In the genomic region with DNA sequence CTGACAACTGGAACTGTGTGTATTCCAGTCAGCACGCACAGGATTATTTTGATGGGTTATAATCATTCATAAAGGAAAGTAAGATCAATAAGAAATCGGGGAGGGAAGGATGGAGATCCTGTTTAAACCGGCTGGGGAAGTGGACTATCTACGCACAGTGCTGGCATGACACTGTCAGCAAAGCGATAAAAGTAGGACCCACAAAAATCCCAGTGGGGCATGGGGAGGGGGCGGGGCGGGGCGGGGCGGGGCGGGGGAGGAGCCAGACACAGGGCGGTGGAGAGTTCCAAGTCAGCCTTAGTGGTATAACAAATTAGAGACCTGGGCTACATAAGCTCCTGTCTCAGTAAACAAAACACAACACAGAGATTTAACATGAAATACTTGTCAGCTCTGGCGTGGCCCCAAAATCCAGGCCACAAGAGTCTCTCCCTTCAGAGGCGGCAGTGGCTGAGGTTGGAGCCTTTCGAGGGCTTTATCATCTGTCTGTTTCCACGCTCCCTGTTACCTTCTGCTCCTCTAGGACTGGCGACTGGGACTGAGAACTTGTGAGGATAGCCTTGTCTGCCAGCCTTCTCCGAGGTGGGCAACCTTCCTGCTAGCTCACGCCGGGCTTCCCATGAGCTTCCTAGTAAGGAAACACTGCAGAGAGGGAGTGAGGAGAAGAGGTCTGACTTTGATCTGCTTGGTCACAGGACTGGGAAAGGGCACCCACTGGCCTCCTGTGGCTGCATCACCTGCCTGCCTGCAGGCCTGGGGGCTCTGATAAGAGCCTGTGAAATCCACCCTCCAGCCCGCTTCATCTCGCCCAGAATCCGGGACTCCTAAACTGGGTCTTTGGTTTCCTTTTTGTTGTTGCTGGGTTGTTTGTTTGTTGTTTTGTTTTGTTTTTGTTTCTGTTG, we compare ENCODE assay signal across 15 mouse cellular contexts.
DNase-seq lines count a peak whose midpoint lies in the region; ATAC-seq and TF ChIP-seq lines count a peak whose summit lies in the region.
"Had no signal": no experiment of that assay in that cellular context is flagged by ENCODE, and none has a peak within 500 bp of the region (broad histone marks: within the 10 kb centered on the region; RNA-seq: fewer than 3 reads in every experiment).

No protein-coding gene starts in this region.

- TF ChIP-seq CTCF in gastrocnemius, adult 2 months (IDR thresholded peaks at IDR 0.05): no peak
- no peak for TF ChIP-seq CTCF in kidney, postnatal 0 days (IDR thresholded peaks at IDR 0.05; ENCODE audit: low read depth)
- TF ChIP-seq CTCF in heart, postnatal 0 days (IDR thresholded peaks at IDR 0.05; ENCODE audit: low read depth): no peak

- H3K36me3 ChIP-seq in kidney, postnatal 0 days (ENCODE audit: insufficient read depth, low read length): no peaks in the 10 kb centered on the region
- H3K36me3 ChIP-seq in kidney, embryonic 15.5 days: no peaks in the 10 kb centered on the region
- no peaks in the 10 kb centered on the region for H3K36me3 ChIP-seq in heart, postnatal 0 days (replicated peaks; ENCODE audit: control insufficient read depth, insufficient read depth, low read length)
- no peaks in the 10 kb centered on the region for H3K36me3 ChIP-seq in liver, embryonic 16.5 days (ENCODE audit: control insufficient read depth, insufficient read depth)
- H3K36me3 ChIP-seq: forebrain, embryonic 12.5 days; hindbrain, embryonic 15.5 days; neural tube, embryonic 13.5 days had no signal

- H3K4me1 ChIP-seq in kidney, postnatal 0 days (replicated peaks; ENCODE audit: insufficient read depth, low read length): peaks cover 18% of the 10 kb centered on the region; the same call in 1 of the 2 replicates
- H3K4me1 ChIP-seq in kidney, embryonic 15.5 days: peaks cover 46% of the 10 kb centered on the region
- peaks cover 13% of the 10 kb centered on the region for H3K4me1 ChIP-seq in heart, postnatal 0 days (ENCODE audit: control insufficient read depth, insufficient read depth)
- peaks cover 40% of the 10 kb centered on the region for H3K4me1 ChIP-seq in liver, embryonic 16.5 days (ENCODE audit: control insufficient read depth, low read depth, low read length)
- H3K4me1 ChIP-seq: hindbrain, embryonic 15.5 days had no signal

- intact Hi-C loops in gastrocnemius, adult 2 months (cut with DNase I): no loop called here

- no peak overlapping the region for H3K4me2 ChIP-seq in kidney, postnatal 0 days (ENCODE audit: low read length)
- no peak overlapping the region for H3K4me2 ChIP-seq in kidney, embryonic 15.5 days
- H3K4me2 ChIP-seq in heart, postnatal 0 days (ENCODE audit: low read depth, low read length): no peak overlapping the region
- no peak overlapping the region for H3K4me2 ChIP-seq in liver, embryonic 16.5 days (ENCODE audit: low read depth, low read length)
- H3K4me2 ChIP-seq: forebrain, embryonic 12.5 days; hindbrain, embryonic 15.5 days; neural tube, embryonic 13.5 days had no signal

- H3K27me3 ChIP-seq in kidney, postnatal 0 days (ENCODE audit: insufficient read depth, low read length): no peaks in the 10 kb centered on the region
- H3K27me3 ChIP-seq in kidney, embryonic 15.5 days: no peaks in the 10 kb centered on the region
- no peaks in the 10 kb centered on the region for H3K27me3 ChIP-seq in heart, postnatal 0 days (ENCODE audit: control insufficient read depth, insufficient read depth, low read length)
- no peaks in the 10 kb centered on the region for H3K27me3 ChIP-seq in liver, embryonic 16.5 days (ENCODE audit: control insufficient read depth, insufficient read depth, low read depth, low read length)
- H3K27me3 ChIP-seq: forebrain, embryonic 12.5 days; hindbrain, embryonic 15.5 days; neural tube, embryonic 13.5 days had no signal

- DNase-seq in gastrocnemius, adult 2 months: no peak
- DNase-seq in gastrocnemius, postnatal 25 days: no peak
- DNase-seq in kidney, postnatal 0 days (ENCODE audit: low spot score): no peak
- DNase-seq in heart, postnatal 0 days (ENCODE audit: low spot score): no peak
- DNase-seq in layer of hippocampus, adult 11-12 months (ENCODE audit: low spot score): no peak
- DNase-seq: adrenal gland, postnatal 36 days; cerebellum, adult 18-20 months; embryo, embryonic 11 days had no signal

- H3K4me3 ChIP-seq in gastrocnemius, adult 2 months: no peak overlapping the region
- H3K4me3 ChIP-seq in kidney, postnatal 0 days (replicated peaks; ENCODE audit: low read depth, low read length): no peak overlapping the region
- no peak overlapping the region for H3K4me3 ChIP-seq in kidney, embryonic 15.5 days (replicated peaks)
- H3K4me3 ChIP-seq in heart, postnatal 0 days (ENCODE audit: low read depth, low read length): no peak overlapping the region
- no peak overlapping the region for H3K4me3 ChIP-seq in liver, embryonic 16.5 days (ENCODE audit: low read depth, low read length)
- H3K4me3 ChIP-seq: forebrain, embryonic 12.5 days; hindbrain, embryonic 15.5 days; neural tube, embryonic 13.5 days had no signal

- WGBS in kidney, postnatal 0 days: 47% methylated on average over 22 of the region's 22 CpGs
- WGBS in kidney, embryonic 15.5 days: 42% methylated on average over 22 of the region's 22 CpGs
- 32% methylated on average over 22 of the region's 22 CpGs for WGBS in heart, postnatal 0 days
- 13% methylated on average over 22 of the region's 22 CpGs for WGBS in liver, embryonic 16.5 days (ENCODE audit: insufficient replicate concordance)

- ATAC-seq in kidney, postnatal 0 days (replicated peaks; ENCODE audit: low FRiP score, low read depth): no peak
- ATAC-seq in kidney, embryonic 15.5 days (replicated peaks; ENCODE audit: low FRiP score): no peak
- no peak for ATAC-seq in heart, postnatal 0 days (ENCODE audit: insufficient read depth, low read depth)
- peak; percentile 40 for ATAC-seq in liver, embryonic 16.5 days (ENCODE audit: low read depth)
- no peak for ATAC-seq in frontal cortex, adult (ENCODE audit: low TSS enrichment)

- TF ChIP-seq EP300 in heart, postnatal 0 days (IDR thresholded peaks at IDR 0.05; ENCODE audit: low read depth): no peak

- no peak overlapping the region for H3K9ac ChIP-seq in kidney, postnatal 0 days (ENCODE audit: low read depth, low read length)
- no peak overlapping the region for H3K9ac ChIP-seq in kidney, embryonic 15.5 days
- H3K9ac ChIP-seq in heart, postnatal 0 days (replicated peaks; ENCODE audit: low read depth, low read length): peak overlapping the region; percentile 12; the same call in 1 of the 2 replicates
- no peak overlapping the region for H3K9ac ChIP-seq in liver, embryonic 16.5 days (ENCODE audit: low read depth, low read length)
- H3K9ac ChIP-seq: forebrain, embryonic 12.5 days; hindbrain, embryonic 15.5 days; neural tube, embryonic 13.5 days had no signal

- no peaks in the 10 kb centered on the region for H3K9me3 ChIP-seq in kidney, postnatal 0 days (replicated peaks; ENCODE audit: low read length)
- no peaks in the 10 kb centered on the region for H3K9me3 ChIP-seq in kidney, embryonic 15.5 days (replicated peaks)
- H3K9me3 ChIP-seq in heart, postnatal 0 days (replicated peaks; ENCODE audit: control insufficient read depth, low read length): no peaks in the 10 kb centered on the region
- H3K9me3 ChIP-seq in liver, embryonic 16.5 days (replicated peaks; ENCODE audit: control insufficient read depth, low read length): no peaks in the 10 kb centered on the region
- H3K9me3 ChIP-seq: forebrain, embryonic 12.5 days; hindbrain, embryonic 15.5 days; neural tube, embryonic 13.5 days had no signal

- H3K27ac ChIP-seq in gastrocnemius, adult 2 months: peak overlapping the region; percentile 99
- 0 out of 2 replicates have a peak overlapping the region, but pooled peaks have one; percentile 25 for H3K27ac ChIP-seq in kidney, postnatal 0 days
- H3K27ac ChIP-seq in kidney, embryonic 15.5 days: no peak overlapping the region
- peak overlapping the region; percentile 43; the same call in 1 of the 2 replicates for H3K27ac ChIP-seq in heart, postnatal 0 days (ENCODE audit: low read depth)
- H3K27ac ChIP-seq in liver, embryonic 16.5 days (ENCODE audit: low read length): no peak overlapping the region
- H3K27ac ChIP-seq: forebrain, embryonic 12.5 days; hindbrain, embryonic 15.5 days; macrophage; neural tube, embryonic 13.5 days had no signal

Comparison
In these comparisons a context has a peak if more than half of its experiments do, and no peak if none do; other contexts are left out.
1. H3K27ac ChIP-seq: peak in gastrocnemius, adult 2 months (single experiment), kidney, postnatal 0 days (single experiment) and heart, postnatal 0 days (single experiment); none in kidney, embryonic 15.5 days (single experiment) and liver, embryonic 16.5 days (single experiment).